Mouse (Mus musculus) MEL (cell line): ENCODE results near the gene Rab31.
A peak's percentile ranks its signal among the peaks of the same experiment; 100 is the strongest.

Source experiments
- CHD1 ChIP-seq: IDR thresholded peaks from 2 replicates; pipeline ENCODE4 v1.6.1; 2012; ENCODE audit warnings: low read depth, mild to moderate bottlenecking, inconsistent platforms, low read length, improper control_type of control experiment
- CTCF ChIP-seq, 3 experiments: IDR thresholded peaks in 2 of 3; conservative IDR thresholded peaks in 1 of 3; 2 replicates each; pipeline ENCODE4 v1.5.1; 2011 to 2012; ENCODE audit warnings: low read length in 3 of 3, low read depth in 2 of 3, mild to moderate bottlenecking in 2 of 3, improper control_type of control experiment in 1 of 3, inconsistent platforms in 1 of 3, mixed read lengths in 1 of 3, moderate library complexity in 1 of 3; ENCODE audit not compliant: control insufficient read depth in 1 of 3, insufficient read depth in 1 of 3, poor library complexity in 1 of 3, severe bottlenecking in 1 of 3
- GATA1 ChIP-seq: IDR thresholded peaks from 2 replicates; pipeline ENCODE4 v1.6.1; 2011; ENCODE audit warnings: low read depth, low read length, improper control_type of control experiment
- MAFK ChIP-seq: IDR thresholded peaks from 2 replicates; pipeline ENCODE4 v1.6.1; 2011; ENCODE audit warnings: low read depth, mild to moderate bottlenecking, low read length, improper control_type of control experiment, borderline replicate concordance
- POLR2A ChIP-seq, 2 experiments: IDR thresholded peaks; 2 replicates each; pipeline ENCODE4 v1.6.1; 2011 to 2012; ENCODE audit warnings: low read length in 2 of 2, mild to moderate bottlenecking in 2 of 2, control low read depth in 1 of 2, improper control_type of control experiment in 1 of 2, low read depth in 1 of 2, moderate library complexity in 1 of 2; ENCODE audit not compliant: control insufficient read depth in 1 of 2, insufficient read depth in 1 of 2, poor library complexity in 1 of 2
- POLR2AphosphoS2 ChIP-seq: IDR thresholded peaks from 2 replicates; pipeline ENCODE4 v1.6.1; 2011; ENCODE audit warnings: low read length, improper control_type of control experiment
- SIN3A ChIP-seq: IDR thresholded peaks from 2 replicates; pipeline ENCODE4 v1.6.1; 2012; ENCODE audit warnings: low read length, improper control_type of control experiment, inconsistent platforms
- UBTF ChIP-seq: IDR thresholded peaks from 2 replicates; pipeline ENCODE4 v1.6.1; 2012; ENCODE audit warnings: low read depth, mild to moderate bottlenecking, inconsistent platforms, low read length, improper control_type of control experiment, moderate library complexity, borderline replicate concordance; ENCODE audit not compliant: insufficient read depth
- ZMIZ1 ChIP-seq: IDR thresholded peaks from 2 replicates; pipeline ENCODE4 v1.6.1; 2012; ENCODE audit warnings: low read depth, mild to moderate bottlenecking, inconsistent platforms, low read length, improper control_type of control experiment, moderate library complexity

DNA sequence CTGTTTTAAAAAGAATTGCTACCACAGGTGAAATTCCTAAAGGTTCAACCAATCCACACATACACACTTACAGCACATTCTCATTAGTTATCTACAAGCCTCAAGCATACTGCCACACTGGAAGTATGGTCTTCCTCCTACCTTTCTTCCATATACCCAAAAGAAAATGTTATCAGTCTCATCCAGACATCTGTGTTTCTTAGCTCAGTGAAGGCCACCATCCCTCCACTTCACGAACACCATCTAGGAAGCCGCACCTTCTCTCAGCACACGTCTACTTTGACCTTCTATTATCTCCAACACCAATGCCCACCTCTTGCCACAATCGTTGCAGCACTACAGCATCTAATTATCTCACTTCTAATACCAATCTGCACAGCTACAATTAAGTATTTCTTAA lies 166.5 kb downstream of the Rab31 start:
- no peak for TF ChIP-seq POLR2A (IDR thresholded peaks at IDR 0.05; ENCODE audit: control insufficient read depth in 1 of 2, insufficient read depth in 1 of 2, low read depth in 1 of 2, low read length in 2 of 2, poor library complexity in 1 of 2)
- peak; percentile 85 for TF ChIP-seq GATA1
- TF ChIP-seq UBTF: no peak
- TF ChIP-seq CTCF (IDR thresholded peaks at IDR 0.05 in 2 of 3, conservative IDR thresholded peaks at IDR 0.05 in 1 of 3; ENCODE audit: control insufficient read depth in 1 of 3, insufficient read depth in 1 of 3, low read depth in 2 of 3, low read length in 3 of 3, poor library complexity in 1 of 3, severe bottlenecking in 1 of 3): no peak
- TF ChIP-seq CHD1: no peak
- no peak for TF ChIP-seq POLR2AphosphoS2
- no peak for TF ChIP-seq ZMIZ1
- TF ChIP-seq SIN3A: no peak; the same call in 1 of the 2 replicates
- no peak for TF ChIP-seq MAFK
